Mouse (Mus musculus): ENCODE measurements around the gene Dlgap4.

Dlgap4 gene

DNA sequence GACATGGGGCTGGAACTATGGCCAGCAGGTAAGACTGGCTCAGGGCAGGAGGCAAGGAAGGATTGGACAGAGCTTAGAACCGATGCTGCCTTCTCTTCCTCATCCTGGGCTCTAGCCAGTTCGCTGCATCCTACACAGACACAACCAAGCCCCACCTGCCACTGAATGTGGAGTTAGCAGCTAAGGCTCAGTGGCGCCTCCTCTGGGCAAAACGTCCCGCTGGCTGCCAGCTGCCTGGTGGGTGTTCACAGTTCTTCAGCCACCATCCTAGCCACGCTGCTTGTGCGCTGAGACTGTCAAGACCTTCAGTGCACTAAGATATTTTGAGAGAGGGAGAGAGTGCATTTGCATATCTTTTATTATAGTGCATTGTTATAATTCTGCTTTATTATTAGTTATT lies 45.2 kb downstream of the Dlgap4 start:
- no peak for DNase-seq (ENCODE audit: extremely low read depth, low read depth)

GRCm38 (mm10) chr2:156659981-156660380 lies 46.5 kb downstream of the Dlgap4 start:
- DNase-seq (ENCODE audit: extremely low read depth, low read depth): no peak

DNA sequence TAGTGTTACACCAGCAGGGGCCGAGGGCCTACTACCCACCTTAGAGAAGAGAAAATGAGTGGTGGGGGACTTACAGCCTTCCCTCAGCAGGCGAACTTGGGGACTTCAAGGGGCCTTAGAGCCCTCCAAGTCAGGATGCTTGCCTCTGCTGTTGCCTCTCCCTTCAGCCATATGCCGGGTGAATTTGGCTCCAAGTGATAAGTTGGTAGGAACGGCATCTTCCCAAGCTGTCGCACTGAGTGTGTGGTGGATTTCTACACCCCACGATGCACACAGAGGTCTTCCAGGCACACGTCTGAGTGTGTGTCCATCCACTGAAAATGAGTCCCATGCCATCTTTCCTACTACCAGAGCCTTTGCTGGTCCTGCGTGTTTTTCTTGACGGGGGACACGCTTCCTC lies 49.7 kb downstream of the Dlgap4 start:
- no peak for DNase-seq (ENCODE audit: extremely low read depth, low read depth)

- DNase-seq (ENCODE audit: extremely low read depth, low read depth): no peak
Observed at GRCm38 (mm10) chr2:156664407-156664806, 50.9 kb downstream of the Dlgap4 start.

- no peak for DNase-seq (ENCODE audit: extremely low read depth, low read depth)
Observed at GRCm38 (mm10) chr2:156664993-156665518, 51.6 kb downstream of the Dlgap4 start.

- DNase-seq (ENCODE audit: extremely low read depth, low read depth): no peak
Observed at GRCm38 (mm10) chr2:156665620-156666196, 52.2 kb downstream of the Dlgap4 start.

DNA sequence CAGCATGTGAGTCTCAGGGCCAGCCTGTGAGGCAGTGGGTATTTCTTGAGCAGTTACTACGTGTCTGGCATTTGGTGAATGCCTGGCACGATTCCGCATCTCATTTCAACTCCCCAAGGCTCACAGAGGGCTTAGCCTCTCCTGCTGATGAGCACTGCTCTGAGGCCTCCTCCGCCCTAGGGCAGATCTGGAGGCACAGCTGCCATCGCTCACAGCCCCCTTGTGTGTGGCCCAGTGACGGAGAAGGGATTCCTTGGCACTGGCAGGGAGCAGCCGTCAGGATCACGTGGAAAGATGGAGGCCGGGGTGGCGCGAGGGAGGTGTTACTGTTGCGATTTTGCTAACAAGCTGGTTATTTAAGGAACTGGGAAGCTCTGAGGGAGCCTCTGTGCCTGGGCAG lies 52.7 kb downstream of the Dlgap4 start:
- no peak for DNase-seq (ENCODE audit: extremely low read depth, low read depth)

GRCm38 (mm10) chr2:156667290-156667689 lies 53.8 kb downstream of the Dlgap4 start:
- DNase-seq (ENCODE audit: extremely low read depth, low read depth): no peak

DNA sequence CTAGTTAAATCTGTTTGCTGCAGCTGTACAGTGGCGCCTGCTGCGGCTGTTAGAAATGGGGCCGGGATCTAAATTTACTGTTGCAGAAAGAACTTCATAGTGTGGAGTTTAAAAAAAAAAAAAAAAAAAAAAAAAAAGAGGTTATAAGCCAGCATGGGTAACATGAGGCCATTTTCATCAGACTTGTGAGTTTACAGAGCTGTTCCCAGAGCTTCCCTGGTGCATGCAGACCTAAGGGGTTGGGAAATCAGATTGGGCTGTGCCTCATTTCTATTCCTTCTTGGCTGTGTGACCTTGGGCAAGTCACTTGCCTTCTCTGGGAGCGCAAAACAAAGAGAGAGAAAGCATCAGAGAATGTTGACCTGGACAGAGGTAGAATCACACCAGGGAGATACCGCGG lies 55.1 kb downstream of the Dlgap4 start:
- no peak for DNase-seq (ENCODE audit: extremely low read depth, low read depth)

DNA sequence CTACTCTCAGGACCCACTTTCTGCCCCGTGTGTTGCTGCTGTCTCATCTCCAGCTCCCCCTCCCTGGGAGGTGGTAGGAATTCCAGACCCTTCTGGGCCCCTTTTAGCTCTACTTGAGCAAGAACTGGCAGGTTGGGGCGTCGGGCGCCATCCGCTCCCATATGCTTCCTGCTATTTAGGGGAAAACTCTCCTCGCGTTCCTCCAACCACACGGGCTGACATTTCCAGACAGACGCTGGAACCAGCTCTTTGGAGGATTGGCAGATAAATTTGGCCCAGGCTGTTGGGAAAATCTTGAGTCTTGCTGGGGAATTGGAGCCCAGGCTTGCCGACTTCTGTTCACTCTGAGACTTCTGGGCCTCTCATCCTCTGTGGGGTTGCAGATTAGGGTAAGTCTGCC lies 59.8 kb downstream of the Dlgap4 start:
- no peak for DNase-seq (ENCODE audit: extremely low read depth, low read depth)

GRCm38 (mm10) chr2:156673881-156674669 lies 60.6 kb downstream of the Dlgap4 start:
- no peak for DNase-seq (ENCODE audit: extremely low read depth, low read depth)

- DNase-seq (ENCODE audit: extremely low read depth, low read depth): no peak
Observed at GRCm38 (mm10) chr2:156676885-156677284, 63.4 kb downstream of the Dlgap4 start.

- no peak for DNase-seq (ENCODE audit: extremely low read depth, low read depth)
Observed at GRCm38 (mm10) chr2:156678112-156678511, 64.6 kb downstream of the Dlgap4 start.

GRCm38 (mm10) chr2:156682965-156683364 lies 69.5 kb downstream of the Dlgap4 start:
- no peak for DNase-seq (ENCODE audit: extremely low read depth, low read depth)

GRCm38 (mm10) chr2:156685999-156686398 lies 72.5 kb downstream of the Dlgap4 start:
- DNase-seq (ENCODE audit: extremely low read depth, low read depth): no peak

GRCm38 (mm10) chr2:156686754-156687153 lies 73.2 kb downstream of the Dlgap4 start:
- no peak for DNase-seq (ENCODE audit: extremely low read depth, low read depth)

DNA sequence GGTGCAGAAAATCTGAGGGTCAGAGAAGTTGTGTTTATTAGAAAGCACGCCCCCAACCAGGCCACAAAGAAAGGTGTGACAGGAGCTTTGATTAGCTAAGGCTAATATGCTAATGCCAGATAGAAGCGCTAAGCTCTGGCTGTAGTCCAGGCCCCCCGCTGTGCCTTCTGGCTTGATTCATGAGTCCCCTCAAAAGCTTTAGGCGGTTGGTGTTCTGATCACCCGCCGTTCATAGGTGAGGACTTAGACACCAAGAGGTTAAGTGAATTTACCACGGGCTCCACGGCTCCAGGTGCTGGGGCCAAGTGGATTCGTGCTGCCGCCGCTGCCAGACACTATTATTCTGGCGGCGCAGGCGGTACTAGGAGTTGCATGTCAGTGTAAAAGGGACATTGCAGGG lies 75.1 kb downstream of the Dlgap4 start:
- DNase-seq (ENCODE audit: extremely low read depth, low read depth): no peak

GRCm38 (mm10) chr2:156690833-156691232 lies 77.3 kb downstream of the Dlgap4 start:
- DNase-seq (ENCODE audit: extremely low read depth, low read depth): no peak

DNA sequence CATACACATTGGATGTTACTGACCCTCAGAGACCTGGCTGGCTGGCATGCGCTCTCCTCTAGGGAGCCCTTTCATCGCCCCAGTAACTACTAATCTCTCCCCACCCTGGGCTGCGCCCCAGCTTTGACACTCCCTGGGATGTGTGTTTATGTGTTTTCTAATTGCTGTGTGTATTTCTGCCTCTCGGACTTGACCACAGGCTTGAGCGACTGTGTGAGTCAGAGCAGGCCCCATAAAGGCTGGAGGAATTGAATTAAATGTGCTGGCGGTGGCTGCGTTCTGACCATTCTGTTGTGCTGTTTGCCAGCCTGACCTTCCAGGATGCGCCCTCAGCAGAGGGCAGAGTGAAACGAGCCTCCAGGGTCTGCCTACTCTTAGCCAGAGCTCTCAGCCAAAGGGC lies 78.2 kb downstream of the Dlgap4 start:
- no peak for DNase-seq (ENCODE audit: extremely low read depth, low read depth)

DNA sequence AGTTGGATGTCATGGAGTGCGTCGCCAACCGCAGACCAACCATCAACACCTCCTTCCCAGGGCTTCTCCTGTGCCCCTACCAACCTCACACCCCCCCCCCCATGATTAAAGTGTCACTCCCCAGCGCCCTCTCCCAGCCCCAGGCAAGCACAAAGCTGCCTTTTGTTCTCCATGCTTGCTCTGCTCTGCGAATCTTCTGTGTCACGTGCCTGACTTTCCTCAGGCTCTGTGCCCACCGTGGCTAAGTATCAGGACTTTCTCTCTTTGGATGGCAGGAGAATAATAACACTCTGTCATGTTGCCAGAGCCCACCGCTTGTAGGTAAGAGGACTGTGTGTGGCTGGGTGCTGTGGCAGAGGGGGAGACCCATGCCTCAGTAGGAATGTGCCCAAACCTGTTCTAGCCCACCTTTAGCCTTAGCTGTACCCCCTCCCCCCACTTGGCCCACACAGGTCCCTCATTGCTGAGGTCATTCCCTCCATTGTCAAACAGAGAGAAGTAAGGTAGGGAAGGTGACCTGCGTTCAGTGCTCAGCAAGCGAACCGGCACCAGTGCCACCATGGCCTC lies 79.8 kb downstream of the Dlgap4 start:
- no peak for DNase-seq (ENCODE audit: extremely low read depth, low read depth)

GRCm38 (mm10) chr2:156697261-156697660 lies 83.8 kb downstream of the Dlgap4 start:
- DNase-seq (ENCODE audit: extremely low read depth, low read depth): no peak

- no peak for DNase-seq (ENCODE audit: extremely low read depth, low read depth)
Observed at GRCm38 (mm10) chr2:156698168-156698567, 84.7 kb downstream of the Dlgap4 start.

DNA sequence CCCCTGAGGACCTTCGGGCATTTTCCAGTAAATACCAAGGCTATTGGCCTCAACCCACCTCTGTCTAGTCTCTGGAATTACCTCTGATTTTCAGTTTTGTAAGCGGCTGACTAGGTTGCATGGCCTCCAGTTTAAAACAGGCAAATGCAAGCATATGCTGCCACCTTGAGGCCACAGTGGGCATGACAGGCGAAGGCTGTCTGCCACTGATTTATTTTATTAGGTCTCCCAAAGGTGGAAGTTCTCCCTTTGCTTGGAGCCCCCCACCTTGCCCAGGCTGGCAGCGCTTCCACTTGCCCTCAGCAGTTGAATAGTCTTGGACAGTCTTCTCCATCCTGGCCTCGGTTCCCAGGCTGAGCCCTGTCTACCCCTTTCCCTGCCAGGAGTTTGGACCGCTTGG lies 92.0 kb downstream of the Dlgap4 start:
- peak; percentile 37 for DNase-seq (ENCODE audit: extremely low read depth, low read depth)

Measured in MEL-GATA-1-ER (cell line).